Mouse (Mus musculus): Measurements from ENCODE around the gene Itgav. TPM values are rescaled to one million over a fixed set of nuclear protein-coding genes. Genes with fewer than 3 reads are reported as not detected.
"Not testable (repeated sequence)": the region's sequence is repeated elsewhere in the genome, so short reads cannot be mapped to it uniquely, and the experiment has no call there.

Gene Itgav
- polyA plus RNA-seq, 1 experiment from 2014 or later = 48.3 TPM

- no peaks in the 10 kb centered on the region for H3K27me3 ChIP-seq (ENCODE audit: control insufficient read depth, insufficient read depth, low read length)
- no peaks in the 10 kb centered on the region for H3K36me3 ChIP-seq (ENCODE audit: control insufficient read depth, insufficient read depth, low read length)
- H3K9ac ChIP-seq (ENCODE audit: low read length) = no peak overlapping the region
- no peak for ATAC-seq (replicated peaks; ENCODE audit: low FRiP score)
- H3K27ac ChIP-seq (ENCODE audit: low read depth, low read length) = no peak overlapping the region
- DNase-seq (ENCODE audit: low spot score) = no peak
- no peaks in the 10 kb centered on the region for H3K9me3 ChIP-seq (ENCODE audit: control insufficient read depth, low read length)
- H3K4me3 ChIP-seq (ENCODE audit: low read depth, low read length) = no peak overlapping the region
- no peaks in the 10 kb centered on the region for H3K4me1 ChIP-seq (replicated peaks; ENCODE audit: control insufficient read depth, insufficient read depth, low read length)
- H3K4me2 ChIP-seq (ENCODE audit: low read depth, low read length, severe bottlenecking) = no peak overlapping the region
- 83% methylated on average over 4 of the region's 4 CpGs for WGBS
These were observed 23.5 kb upstream of the Itgav start for GRCm38 (mm10) chr2:83700667-83701066.

- 96% methylated on average over 7 of the region's 7 CpGs for WGBS
- Histone ChIP-seq H3K4me2 (ENCODE audit: low read depth, low read length, severe bottlenecking) (no peak overlapping the region), H3K27me3 (ENCODE audit: control insufficient read depth, insufficient read depth, low read length) (no peaks in the 10 kb centered on the region), H3K4me1 (replicated peaks; ENCODE audit: control insufficient read depth, insufficient read depth, low read length) (no peaks in the 10 kb centered on the region), H3K9me3 (ENCODE audit: control insufficient read depth, low read length) (no peaks in the 10 kb centered on the region), H3K9ac (ENCODE audit: low read length) (no peak overlapping the region), H3K4me3 (ENCODE audit: low read depth, low read length) (no peak overlapping the region), H3K36me3 (ENCODE audit: control insufficient read depth, insufficient read depth, low read length) (no peaks in the 10 kb centered on the region), H3K27ac (ENCODE audit: low read depth, low read length) (no peak overlapping the region)
- DNase-seq (ENCODE audit: low spot score) (no peak), ATAC-seq (replicated peaks; ENCODE audit: low FRiP score) (no peak)
These were observed 21.8 kb upstream of the Itgav start for GRCm38 (mm10) chr2:83702411-83702810.

- no peak overlapping the region for H3K4me3 ChIP-seq (ENCODE audit: low read depth, low read length)
- H3K4me1 ChIP-seq (replicated peaks; ENCODE audit: control insufficient read depth, insufficient read depth, low read length) = no peaks in the 10 kb centered on the region
- H3K36me3 ChIP-seq (ENCODE audit: control insufficient read depth, insufficient read depth, low read length) = no peaks in the 10 kb centered on the region
- WGBS = 86% methylated on average over 9 of the region's 9 CpGs
- H3K27me3 ChIP-seq (ENCODE audit: control insufficient read depth, insufficient read depth, low read length) = no peaks in the 10 kb centered on the region
- no peaks in the 10 kb centered on the region for H3K9me3 ChIP-seq (ENCODE audit: control insufficient read depth, low read length)
- ATAC-seq (replicated peaks; ENCODE audit: low FRiP score) (no peak), DNase-seq (ENCODE audit: low spot score) (no peak)
- no peak overlapping the region for H3K27ac ChIP-seq (ENCODE audit: low read depth, low read length)
- H3K9ac ChIP-seq (ENCODE audit: low read length) = no peak overlapping the region
- H3K4me2 ChIP-seq (ENCODE audit: low read depth, low read length, severe bottlenecking) = no peak overlapping the region
These were observed 18.5 kb upstream of the Itgav start for GRCm38 (mm10) chr2:83705580-83706158.

GRCm38 (mm10) chr2:83709896-83710524 lies 14.2 kb upstream of the Itgav start:
- H3K9me3 ChIP-seq (ENCODE audit: control insufficient read depth, low read length) = no peaks in the 10 kb centered on the region
- H3K4me1 ChIP-seq (replicated peaks; ENCODE audit: control insufficient read depth, insufficient read depth, low read length) = no peaks in the 10 kb centered on the region
- H3K27ac ChIP-seq (ENCODE audit: low read depth, low read length) = no peak overlapping the region
- no peaks in the 10 kb centered on the region for H3K36me3 ChIP-seq (ENCODE audit: control insufficient read depth, insufficient read depth, low read length)
- no peaks in the 10 kb centered on the region for H3K27me3 ChIP-seq (ENCODE audit: control insufficient read depth, insufficient read depth, low read length)
- DNase-seq (ENCODE audit: low spot score) (no peak), ATAC-seq (replicated peaks; ENCODE audit: low FRiP score) (no peak)
- no peak overlapping the region for H3K9ac ChIP-seq (ENCODE audit: low read length)
- WGBS = 79% methylated on average over 11 of the region's 11 CpGs
- no peak overlapping the region for H3K4me2 ChIP-seq (ENCODE audit: low read depth, low read length, severe bottlenecking)
- H3K4me3 ChIP-seq (ENCODE audit: low read depth, low read length) = no peak overlapping the region

- not testable (repeated sequence) for H3K9ac ChIP-seq (ENCODE audit: low read length); ATAC-seq (replicated peaks; ENCODE audit: low FRiP score); H3K4me1 ChIP-seq (replicated peaks; ENCODE audit: control insufficient read depth, insufficient read depth, low read length); H3K4me3 ChIP-seq (ENCODE audit: low read depth, low read length); H3K27me3 ChIP-seq (ENCODE audit: control insufficient read depth, insufficient read depth, low read length); H3K4me2 ChIP-seq (ENCODE audit: low read depth, low read length, severe bottlenecking); H3K9me3 ChIP-seq (ENCODE audit: control insufficient read depth, low read length); H3K27ac ChIP-seq (ENCODE audit: low read depth, low read length); H3K36me3 ChIP-seq (ENCODE audit: control insufficient read depth, insufficient read depth, low read length); DNase-seq (ENCODE audit: low spot score)
- WGBS = 76% methylated on average over 7 of the region's 7 CpGs
These were observed 10.9 kb upstream of the Itgav start for GRCm38 (mm10) chr2:83713281-83713680.

GRCm38 (mm10) chr2:83713946-83714345 lies 10.3 kb upstream of the Itgav start:
- Histone ChIP-seq H3K36me3 (ENCODE audit: control insufficient read depth, insufficient read depth, low read length) (no peaks in the 10 kb centered on the region), H3K27ac (ENCODE audit: low read depth, low read length) (no peak overlapping the region), H3K9ac (ENCODE audit: low read length) (no peak overlapping the region), H3K4me1 (replicated peaks; ENCODE audit: control insufficient read depth, insufficient read depth, low read length) (no peaks in the 10 kb centered on the region), H3K9me3 (ENCODE audit: control insufficient read depth, low read length) (no peaks in the 10 kb centered on the region), H3K27me3 (ENCODE audit: control insufficient read depth, insufficient read depth, low read length) (no peaks in the 10 kb centered on the region), H3K4me3 (ENCODE audit: low read depth, low read length) (no peak overlapping the region), H3K4me2 (ENCODE audit: low read depth, low read length, severe bottlenecking) (no peak overlapping the region)
- DNase-seq (ENCODE audit: low spot score) (no peak), ATAC-seq (replicated peaks; ENCODE audit: low FRiP score) (no peak)
- 94% methylated on average over 5 of the region's 5 CpGs for WGBS

- WGBS = 58% methylated on average over 6 of the region's 6 CpGs
- Histone ChIP-seq H3K4me1 (replicated peaks; ENCODE audit: control insufficient read depth, insufficient read depth, low read length) (no peaks in the 10 kb centered on the region), H3K27ac (ENCODE audit: low read depth, low read length) (no peak overlapping the region), H3K27me3 (ENCODE audit: control insufficient read depth, insufficient read depth, low read length) (no peaks in the 10 kb centered on the region), H3K9ac (ENCODE audit: low read length) (no peak overlapping the region), H3K9me3 (ENCODE audit: control insufficient read depth, low read length) (no peaks in the 10 kb centered on the region), H3K4me3 (ENCODE audit: low read depth, low read length) (no peak overlapping the region), H3K36me3 (ENCODE audit: control insufficient read depth, insufficient read depth, low read length) (no peaks in the 10 kb centered on the region), H3K4me2 (ENCODE audit: low read depth, low read length, severe bottlenecking) (no peak overlapping the region)
- no peak for ATAC-seq (replicated peaks; ENCODE audit: low FRiP score)
- DNase-seq (ENCODE audit: low spot score) = no peak
These were observed 9.4 kb upstream of the Itgav start for GRCm38 (mm10) chr2:83714783-83715182.

- H3K4me2 ChIP-seq (ENCODE audit: low read depth, low read length, severe bottlenecking) = no peak overlapping the region
- ATAC-seq (replicated peaks; ENCODE audit: low FRiP score) (no peak), DNase-seq (ENCODE audit: low spot score) (no peak)
- 95% methylated on average over 4 of the region's 4 CpGs for WGBS
- no peaks in the 10 kb centered on the region for H3K9me3 ChIP-seq (ENCODE audit: control insufficient read depth, low read length)
- H3K4me3 ChIP-seq (ENCODE audit: low read depth, low read length) = no peak overlapping the region
- no peaks in the 10 kb centered on the region for H3K27me3 ChIP-seq (ENCODE audit: control insufficient read depth, insufficient read depth, low read length)
- no peaks in the 10 kb centered on the region for H3K36me3 ChIP-seq (ENCODE audit: control insufficient read depth, insufficient read depth, low read length)
- H3K27ac ChIP-seq (ENCODE audit: low read depth, low read length) = no peak overlapping the region
- H3K9ac ChIP-seq (ENCODE audit: low read length) = no peak overlapping the region
- no peaks in the 10 kb centered on the region for H3K4me1 ChIP-seq (replicated peaks; ENCODE audit: control insufficient read depth, insufficient read depth, low read length)
These were observed 5.9 kb upstream of the Itgav start for GRCm38 (mm10) chr2:83718341-83718740.

GRCm38 (mm10) chr2:83721635-83722034 lies 2.6 kb upstream of the Itgav start:
- no peak overlapping the region for H3K4me2 ChIP-seq (ENCODE audit: low read depth, low read length, severe bottlenecking)
- 84% methylated on average over 3 of the region's 3 CpGs for WGBS

More at GRCm38 (mm10) chr2:83721635-83722034, 2.6 kb upstream of the Itgav start:
- H3K9me3 ChIP-seq (ENCODE audit: control insufficient read depth, low read length) = no peaks in the 10 kb centered on the region
- ATAC-seq (replicated peaks; ENCODE audit: low FRiP score) (no peak), DNase-seq (ENCODE audit: low spot score) (no peak)
- H3K27me3 ChIP-seq (ENCODE audit: control insufficient read depth, insufficient read depth, low read length) = no peaks in the 10 kb centered on the region
- H3K27ac ChIP-seq (ENCODE audit: low read depth, low read length) = no peak overlapping the region
- H3K36me3 ChIP-seq (ENCODE audit: control insufficient read depth, insufficient read depth, low read length) = no peaks in the 10 kb centered on the region
- 0 out of 2 replicates have a peak, but pooled peaks cover 2% of the 10 kb centered on the region for H3K4me1 ChIP-seq (replicated peaks; ENCODE audit: control insufficient read depth, insufficient read depth, low read length)
- H3K4me3 ChIP-seq (ENCODE audit: low read depth, low read length) = no peak overlapping the region
- H3K9ac ChIP-seq (ENCODE audit: low read length) = no peak overlapping the region
